Mouse (Mus musculus) Patski (cell line): ENCODE measurements around the gene Pias3. TPM values are rescaled to one million over a fixed set of nuclear protein-coding genes. Genes with fewer than 3 reads are reported as not detected.
"Not testable (repeated sequence)": the region's sequence is repeated elsewhere in the genome, so short reads cannot be mapped to it uniquely, and the experiment has no call there.

Experiments used
- ATAC-seq: fragments of 100-300 bp; one replicate; pipeline ENCODE4 v1.8.0; 2021
- CTCF ChIA-PET: fragments of 350-600 bp; sonication (Branson Sonifier 250); formaldehyde crosslinking; loops from one replicate; lab custom pipeline; 2022; ENCODE audit warnings: inconsistent platforms; lab: Charles Lee
- POLR2A ChIA-PET: fragments of 350-600 bp; sonication (Branson Sonifier 250); formaldehyde crosslinking; loops from one replicate; lab custom pipeline; 2022; ENCODE audit warnings: antibody characterized with exemption, inconsistent platforms; lab: Charles Lee
- DNase-seq: peaks from one replicate; pipeline ENCODE4 v3.0.0-alpha.2; 2011; ENCODE audit warnings: low read depth, low spot score
- H3K27me3 ChIP-seq: fragments of 371-371 bp; one replicate; pipeline ENCODE4 v1.5.1; 2021
- CTCF ChIP-seq: fragments of 100-300 bp; IDR thresholded peaks from one replicate; pipeline ENCODE4 v1.5.1; 2021
- in situ Hi-C: fragments of 300-500 bp; cut with MboI; formaldehyde crosslinking; loops from 3 replicates; pipeline ENCODE4 v1.11.1; 2018; ENCODE audit warnings: low pct_unique_long_range_greater_than_20kb, mixed read lengths
- polyA plus RNA-seq: library from polyadenylated mRNA; unstranded; gene quantifications from one replicate; pipeline ENCODE4 v1.2.3, GENCODE M21; 2021

Pias3 gene
- polyA plus RNA-seq, 1 experiment from 2014 or later, result 54.0 TPM

GRCm38 (mm10) chr3:96737013-96737740 lies 41.0 kb downstream of the Pias3 start:
- ATAC-seq (no peak), DNase-seq (no peak)
- POLR2A ChIA-PET, result no interaction called here
- H3K27me3 ChIP-seq, result no peaks in the 10 kb centered on the region
- in situ Hi-C loops, result no loop called here
- TF ChIP-seq CTCF, result no peak
- CTCF ChIA-PET, result interaction anchor here (0.6 to 1.4 kb wide), 8 partner anchors 8 to 1222 kb away, joined by 3 to 8 read pairs (median 3); no protein-coding TSS in a partner anchor

GRCm38 (mm10) chr3:96737995-96738394 lies 41.8 kb downstream of the Pias3 start:
- no peak for DNase-seq
- ATAC-seq, result peak; percentile 53
- ChIA-PET POLR2A (no interaction called here), CTCF (interaction anchor here (0.6 to 1.4 kb wide), 7 partner anchors 8 to 1223 kb away, joined by 3 to 8 read pairs (median 3); no protein-coding TSS in a partner anchor)
- H3K27me3 ChIP-seq, result no peaks in the 10 kb centered on the region
- in situ Hi-C loops, result no loop called here
- peak; percentile 69 for TF ChIP-seq CTCF

- ATAC-seq, DNase-seq, POLR2A ChIA-PET, H3K27me3 ChIP-seq, in situ Hi-C loops: not testable (repeated sequence)
- CTCF ChIA-PET, result interaction anchor here (0.6 to 1.8 kb wide), 7 partner anchors 10 to 116 kb away, joined by 3 to 6 read pairs (median 3); no protein-coding TSS in a partner anchor
- peak; percentile 61 for TF ChIP-seq CTCF
Measured at GRCm38 (mm10) chr3:96740279-96740678, 44.1 kb downstream of the Pias3 start.

GRCm38 (mm10) chr3:96744348-96744747 lies 48.2 kb downstream of the Pias3 start:
- CTCF ChIA-PET, result no interaction called here
- ATAC-seq (no peak), DNase-seq (no peak)
- no peaks in the 10 kb centered on the region for H3K27me3 ChIP-seq
- in situ Hi-C loops, result no loop called here
- POLR2A ChIA-PET, result no interaction called here
- no peak for TF ChIP-seq CTCF

- DNase-seq (no peak), ATAC-seq (no peak)
- ChIA-PET POLR2A (no interaction called here), CTCF (interaction anchor here (0.8 to 1.8 kb wide), 5 partner anchors 9 to 26 kb away, joined by 3 to 8 read pairs (median 5); no protein-coding TSS in a partner anchor)
- in situ Hi-C loops, result no loop called here
- no peaks in the 10 kb centered on the region for H3K27me3 ChIP-seq
- no peak for TF ChIP-seq CTCF
Measured at GRCm38 (mm10) chr3:96746829-96747228, 50.6 kb downstream of the Pias3 start.

Other genes starting within 250 kb of the Pias3 start
- gene BC107364, start 244.1 kb upstream of the Pias3 start, polyA plus RNA-seq, result not detected
- gene Hfe2, start 171.2 kb upstream of the Pias3 start, polyA plus RNA-seq, result not detected
- 338 TPM for gene Txnip, start 138.4 kb upstream of the Pias3 start, polyA plus RNA-seq
- gene Gm16253, start 119.4 kb upstream of the Pias3 start, polyA plus RNA-seq, result 1.9 TPM
- 33.6 TPM for gene Polr3gl, start 102.2 kb upstream of the Pias3 start, polyA plus RNA-seq
- 0.62 TPM for gene Ankrd34a, start 99.7 kb upstream of the Pias3 start, polyA plus RNA-seq
- 116 TPM for gene Lix1l, start 95.2 kb upstream of the Pias3 start, polyA plus RNA-seq
- 104 TPM for gene Rbm8a, start 66.5 kb upstream of the Pias3 start, polyA plus RNA-seq
- 84.6 TPM for gene Pex11b, start 61.0 kb upstream of the Pias3 start, polyA plus RNA-seq
- 0.10 TPM for gene Gm42957, start 60.9 kb upstream of the Pias3 start, polyA plus RNA-seq
- gene Itga10, start 50.8 kb upstream of the Pias3 start, polyA plus RNA-seq, result 2.2 TPM
- 0.09 TPM for gene Ankrd35, start 26.3 kb upstream of the Pias3 start, polyA plus RNA-seq
- gene Nudt17, start 12.2 kb downstream of the Pias3 start, polyA plus RNA-seq, result 3.9 TPM
- gene Polr3c, start 31.2 kb downstream of the Pias3 start, polyA plus RNA-seq, result 62.5 TPM
- gene Rnf115, start 31.3 kb downstream of the Pias3 start, polyA plus RNA-seq, result 74.8 TPM
- gene Pdzk1, start 132.9 kb downstream of the Pias3 start, polyA plus RNA-seq, result 0.24 TPM
- 0.19 TPM for gene Cd160, start 133.0 kb downstream of the Pias3 start, polyA plus RNA-seq
- gene Gja5, start 208.3 kb downstream of the Pias3 start, polyA plus RNA-seq, result 0.13 TPM
- 45.2 TPM for gene Gpr89, start 209.0 kb downstream of the Pias3 start, polyA plus RNA-seq
- 0.01 TPM for gene Gja8, start 229.6 kb downstream of the Pias3 start, polyA plus RNA-seq